Mouse (Mus musculus): ENCODE data around the gene Fam189a1. TPM values are rescaled to one million over a fixed set of nuclear protein-coding genes. Genes with fewer than 3 reads are reported as not detected.

The Fam189a1 gene
- polyA plus RNA-seq (2015; fragmentation: Nextera tagmentation; extraction: Ambion mirVana) = 5.0 and 6.4 TPM in 2 replicates

GRCm38 (mm10) chr7:65156514-65156911 is at the start of gene Fam189a1:
Gene Fam189a1, minus strand, starts transcription at chr7:65156570.
- Histone ChIP-seq H3K9ac (replicated peaks) (peak within 1 kb of the TSS; percentile 66), H3K4me2 (replicated peaks) (peak within 1 kb of the TSS; percentile 97), H3K36me3 (no peaks in the 10 kb centered on the region), H3K4me3 (peak within 1 kb of the TSS; percentile 68), H3K9me3 (no peaks in the 10 kb centered on the region), H3K4me1 (peaks cover 22% of the 10 kb centered on the region), H3K27me3 (peaks cover 33% of the 10 kb centered on the region), H3K27ac (replicated peaks) (peak within 1 kb of the TSS; percentile 69)
- no peak for ATAC-seq (replicated peaks)
- 0% methylated on average over 41 of the region's 50 CpGs for WGBS

GRCm38 (mm10) chr7:65206021-65206420 is 49.7 kb upstream of the Fam189a1 start:
- ATAC-seq (replicated peaks) = no peak
- no peaks in the 10 kb centered on the region for H3K27me3 ChIP-seq
- no peaks in the 10 kb centered on the region for H3K4me1 ChIP-seq
- H3K9me3 ChIP-seq = no peaks in the 10 kb centered on the region
- no peak overlapping the region for H3K4me3 ChIP-seq
- 93% methylated on average over 6 of the region's 6 CpGs for WGBS
- H3K9ac ChIP-seq (replicated peaks) = no peak overlapping the region
- H3K36me3 ChIP-seq = no peaks in the 10 kb centered on the region
- no peak overlapping the region for H3K27ac ChIP-seq (replicated peaks)
- no peak overlapping the region for H3K4me2 ChIP-seq (replicated peaks)

GRCm38 (mm10) chr7:65202719-65203118 is 46.3 kb upstream of the Fam189a1 start:
- Histone ChIP-seq H3K4me1 (no peaks in the 10 kb centered on the region), H3K4me2 (replicated peaks) (no peak overlapping the region), H3K9me3 (no peaks in the 10 kb centered on the region), H3K27ac (replicated peaks) (no peak overlapping the region), H3K9ac (replicated peaks) (no peak overlapping the region), H3K4me3 (no peak overlapping the region), H3K27me3 (no peaks in the 10 kb centered on the region), H3K36me3 (no peaks in the 10 kb centered on the region)
- 74% methylated on average over 10 of the region's 10 CpGs for WGBS
- no peak for ATAC-seq (replicated peaks)

- H3K9me3 ChIP-seq = no peaks in the 10 kb centered on the region
- WGBS = 59% methylated on average over 5 of the region's 5 CpGs
- no peak overlapping the region for H3K4me3 ChIP-seq
- H3K36me3 ChIP-seq = no peaks in the 10 kb centered on the region
- H3K27ac ChIP-seq (replicated peaks) = no peak overlapping the region
- no peak overlapping the region for H3K9ac ChIP-seq (replicated peaks)
- H3K27me3 ChIP-seq = no peaks in the 10 kb centered on the region
- H3K4me2 ChIP-seq (replicated peaks) = no peak overlapping the region
- H3K4me1 ChIP-seq = no peaks in the 10 kb centered on the region
- ATAC-seq (replicated peaks) = no peak
Observed at GRCm38 (mm10) chr7:65180694-65181093, 24.3 kb upstream of the Fam189a1 start.

GRCm38 (mm10) chr7:65170762-65171161 is 14.4 kb upstream of the Fam189a1 start:
- 84% methylated on average over 4 of the region's 4 CpGs for WGBS
- no peak for ATAC-seq (replicated peaks)
- H3K9ac ChIP-seq (replicated peaks) = no peak overlapping the region
- H3K36me3 ChIP-seq = no peaks in the 10 kb centered on the region
- H3K27ac ChIP-seq (replicated peaks) = no peak overlapping the region
- no peaks in the 10 kb centered on the region for H3K9me3 ChIP-seq
- no peak overlapping the region for H3K4me3 ChIP-seq
- H3K4me1 ChIP-seq = no peaks in the 10 kb centered on the region
- H3K4me2 ChIP-seq (replicated peaks) = no peak overlapping the region
- H3K27me3 ChIP-seq = no peaks in the 10 kb centered on the region

GRCm38 (mm10) chr7:65157031-65158025 is 958 bp upstream of the Fam189a1 start:
- H3K36me3 ChIP-seq = no peaks in the 10 kb centered on the region
- H3K9ac ChIP-seq (replicated peaks) = no peak overlapping the region
- no peak overlapping the region for H3K27ac ChIP-seq (replicated peaks)
- H3K4me1 ChIP-seq = peaks cover 22% of the 10 kb centered on the region
- H3K9me3 ChIP-seq = no peaks in the 10 kb centered on the region
- H3K4me3 ChIP-seq = peak overlapping the region; percentile 68
- H3K4me2 ChIP-seq (replicated peaks) = peak overlapping the region; percentile 97
- no peak for ATAC-seq (replicated peaks)
- WGBS = 4% methylated on average over 16 of the region's 16 CpGs
- peaks cover 33% of the 10 kb centered on the region for H3K27me3 ChIP-seq

- H3K9me3 ChIP-seq = no peaks in the 10 kb centered on the region
- peak overlapping the region; percentile 66 for H3K9ac ChIP-seq (replicated peaks)
- H3K27me3 ChIP-seq = peaks cover 33% of the 10 kb centered on the region
- peak overlapping the region; percentile 69 for H3K27ac ChIP-seq (replicated peaks)
- H3K36me3 ChIP-seq = no peaks in the 10 kb centered on the region
- H3K4me1 ChIP-seq = peaks cover 22% of the 10 kb centered on the region
- peak overlapping the region; percentile 68 for H3K4me3 ChIP-seq
- ATAC-seq (replicated peaks) = peak; percentile 94
- under 1% methylated on average over 115 of the region's 122 CpGs for WGBS
- H3K4me2 ChIP-seq (replicated peaks) = peak overlapping the region; percentile 97
Observed at GRCm38 (mm10) chr7:65155628-65156513, 499 bp downstream of the Fam189a1 start.

- peak overlapping the region; percentile 23 for H3K4me2 ChIP-seq (replicated peaks)
- 2% methylated on average over 7 of the region's 7 CpGs for WGBS
- H3K27ac ChIP-seq (replicated peaks) = no peak overlapping the region
- H3K27me3 ChIP-seq = peaks cover 33% of the 10 kb centered on the region
- no peaks in the 10 kb centered on the region for H3K36me3 ChIP-seq
- ATAC-seq (replicated peaks) = 0 out of 2 replicates have a peak, but pooled peaks have one; percentile 14
- H3K9ac ChIP-seq (replicated peaks) = no peak overlapping the region
- peak overlapping the region; percentile 15 for H3K4me3 ChIP-seq
- H3K9me3 ChIP-seq = no peaks in the 10 kb centered on the region
- peaks cover 22% of the 10 kb centered on the region for H3K4me1 ChIP-seq
Observed at GRCm38 (mm10) chr7:65154576-65154975, 1.8 kb downstream of the Fam189a1 start.

- WGBS = 78% methylated on average over 7 of the region's 7 CpGs
- H3K4me1 ChIP-seq = peaks cover 22% of the 10 kb centered on the region
- ATAC-seq (replicated peaks) = no peak
- H3K9me3 ChIP-seq = no peaks in the 10 kb centered on the region
- no peak overlapping the region for H3K4me3 ChIP-seq
- H3K36me3 ChIP-seq = no peaks in the 10 kb centered on the region
- H3K9ac ChIP-seq (replicated peaks) = no peak overlapping the region
- no peak overlapping the region for H3K27ac ChIP-seq (replicated peaks)
- H3K27me3 ChIP-seq = peaks cover 33% of the 10 kb centered on the region
- no peak overlapping the region for H3K4me2 ChIP-seq (replicated peaks)
Observed at GRCm38 (mm10) chr7:65153846-65154245, 2.5 kb downstream of the Fam189a1 start.

- 91% methylated on average over 7 of the region's 7 CpGs for WGBS
- Histone ChIP-seq H3K27me3 (peaks cover 12% of the 10 kb centered on the region; the same call in 1 of the 2 replicates), H3K4me2 (replicated peaks) (no peak overlapping the region), H3K9ac (replicated peaks) (no peak overlapping the region), H3K9me3 (no peaks in the 10 kb centered on the region), H3K36me3 (no peaks in the 10 kb centered on the region), H3K4me1 (peaks cover 11% of the 10 kb centered on the region), H3K27ac (replicated peaks) (no peak overlapping the region), H3K4me3 (no peak overlapping the region)
- ATAC-seq (replicated peaks) = no peak
Observed at GRCm38 (mm10) chr7:65151526-65151925, 4.8 kb downstream of the Fam189a1 start.

GRCm38 (mm10) chr7:65149040-65149439 is 7.3 kb downstream of the Fam189a1 start:
- WGBS = 89% methylated on average over 9 of the region's 9 CpGs
- no peak overlapping the region for H3K9ac ChIP-seq (replicated peaks)
- no peak overlapping the region for H3K4me3 ChIP-seq

More at GRCm38 (mm10) chr7:65149040-65149439, 7.3 kb downstream of the Fam189a1 start:
- Histone ChIP-seq H3K4me1 (0 out of 2 replicates have a peak, but pooled peaks cover 3% of the 10 kb centered on the region), H3K4me2 (replicated peaks) (no peak overlapping the region), H3K27me3 (peaks cover 8% of the 10 kb centered on the region; the same call in 1 of the 2 replicates), H3K9me3 (no peaks in the 10 kb centered on the region), H3K27ac (replicated peaks) (no peak overlapping the region), H3K36me3 (no peaks in the 10 kb centered on the region)
- no peak for ATAC-seq (replicated peaks)

Measured in forebrain, embryonic 15.5 days (tissue).